Mouse (Mus musculus): ENCODE measurements around the gene Rnf11. TPM values are rescaled to one million over a fixed set of nuclear protein-coding genes. Genes with fewer than 3 reads are reported as not detected.

The Rnf11 gene
- polyA plus RNA-seq, 1 experiment, result 27.2 TPM

DNA sequence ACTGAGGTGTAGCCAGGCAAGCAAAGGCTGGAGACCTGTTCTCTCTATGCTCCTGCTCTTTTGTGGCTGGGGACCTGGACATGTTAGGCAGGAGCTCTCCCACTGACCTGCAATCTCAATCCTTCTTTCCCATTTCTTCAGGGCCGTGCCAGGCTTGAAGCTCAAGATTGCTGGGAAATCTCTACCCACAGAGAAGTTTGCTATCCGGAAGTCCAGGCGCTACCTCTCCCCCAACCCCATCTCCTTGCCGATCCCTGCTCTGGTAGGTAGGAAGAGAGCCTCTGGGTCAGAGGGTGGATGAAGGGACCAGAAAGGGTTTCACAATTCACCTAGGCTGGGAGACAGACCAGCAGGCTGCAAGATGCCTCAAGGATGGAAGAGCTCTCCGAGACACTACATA, 44.1 kb downstream of the Rnf11 start:
- peak overlapping the region; percentile 3; the same call in 1 of the 2 replicates for H3K27ac ChIP-seq (ENCODE audit: insufficient read depth, low read length)
- H3K27me3 ChIP-seq (ENCODE audit: control insufficient read depth, insufficient read depth, low read length), result no peaks in the 10 kb centered on the region
- H3K36me3 ChIP-seq (ENCODE audit: control insufficient read depth, insufficient read depth, low read length), result no peaks in the 10 kb centered on the region
- WGBS, result 95% methylated on average over 5 of the region's 5 CpGs
- H3K4me1 ChIP-seq (ENCODE audit: control insufficient read depth, insufficient read depth, insufficient read length), result no peaks in the 10 kb centered on the region
- DNase-seq (ENCODE audit: low read depth in 1 of 2, low spot score in 2 of 2), result no peak
- no peak overlapping the region for H3K4me3 ChIP-seq (ENCODE audit: extremely low read depth, insufficient read depth, insufficient read length)
- no peak for TF ChIP-seq POLR2A (IDR thresholded peaks at IDR 0.05; ENCODE audit: low read depth, low read length)
- TF ChIP-seq CTCF (IDR thresholded peaks at IDR 0.05; ENCODE audit: extremely low read depth, insufficient read depth, insufficient read length, insufficient replicate concordance), result no peak

DNA sequence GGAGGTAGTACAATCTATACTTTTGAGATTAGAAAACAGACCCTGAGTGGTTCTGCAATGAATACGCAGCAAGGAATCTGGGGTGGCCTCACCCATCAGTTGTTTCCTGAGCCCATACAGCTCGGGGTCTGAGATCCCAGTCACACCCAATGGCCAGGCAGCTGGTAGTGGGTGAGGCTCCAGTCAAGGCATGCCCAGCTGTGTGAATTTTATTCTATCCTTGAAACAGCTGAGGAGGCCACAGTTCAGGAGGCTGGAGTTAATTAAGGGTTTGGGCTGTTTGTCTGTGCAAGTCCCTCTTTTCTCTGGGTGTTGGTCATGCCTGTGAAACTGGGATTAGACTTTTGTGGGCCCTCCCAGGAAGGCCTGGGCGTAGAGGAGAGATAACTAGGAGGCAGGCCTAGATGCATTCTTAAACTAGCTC, 44.7 kb downstream of the Rnf11 start:
- TF ChIP-seq POLR2A (IDR thresholded peaks at IDR 0.05; ENCODE audit: low read depth, low read length), result no peak
- no peak for TF ChIP-seq CTCF (IDR thresholded peaks at IDR 0.05; ENCODE audit: extremely low read depth, insufficient read depth, insufficient read length, insufficient replicate concordance)
- no peak for DNase-seq (ENCODE audit: low read depth in 1 of 2, low spot score in 2 of 2)
- Histone ChIP-seq H3K4me3 (ENCODE audit: extremely low read depth, insufficient read depth, insufficient read length) (no peak overlapping the region), H3K27me3 (ENCODE audit: control insufficient read depth, insufficient read depth, low read length) (no peaks in the 10 kb centered on the region), H3K27ac (ENCODE audit: insufficient read depth, low read length) (peak overlapping the region; percentile 20; the same call in 1 of the 2 replicates), H3K4me1 (ENCODE audit: control insufficient read depth, insufficient read depth, insufficient read length) (no peaks in the 10 kb centered on the region), H3K36me3 (ENCODE audit: control insufficient read depth, insufficient read depth, low read length) (no peaks in the 10 kb centered on the region)
- 75% methylated on average over 3 of the region's 3 CpGs for WGBS

DNA sequence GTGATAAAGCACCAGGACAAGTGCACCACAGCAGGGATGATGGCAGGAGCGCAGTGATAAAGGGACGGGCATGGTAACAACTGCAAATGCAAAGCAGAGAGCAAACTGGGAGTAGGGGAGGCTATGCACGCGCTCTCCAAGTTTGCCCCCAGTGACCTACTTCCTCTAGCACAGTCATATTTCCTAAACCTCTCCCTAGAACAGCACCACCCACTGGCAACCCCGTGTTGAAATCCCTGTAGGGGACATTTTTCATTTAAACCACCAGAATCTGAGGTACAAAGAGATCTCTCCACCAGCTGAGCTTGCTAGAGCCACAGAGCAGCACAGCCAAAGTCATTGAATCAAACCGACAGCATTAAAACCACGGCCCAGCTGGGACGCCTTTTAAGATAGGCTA, 45.4 kb downstream of the Rnf11 start:
- TF ChIP-seq POLR2A (IDR thresholded peaks at IDR 0.05; ENCODE audit: low read depth, low read length), result no peak
- no peak for TF ChIP-seq CTCF (IDR thresholded peaks at IDR 0.05; ENCODE audit: extremely low read depth, insufficient read depth, insufficient read length, insufficient replicate concordance)
- Histone ChIP-seq H3K4me1 (ENCODE audit: control insufficient read depth, insufficient read depth, insufficient read length) (no peaks in the 10 kb centered on the region), H3K4me3 (ENCODE audit: extremely low read depth, insufficient read depth, insufficient read length) (no peak overlapping the region), H3K36me3 (ENCODE audit: control insufficient read depth, insufficient read depth, low read length) (no peaks in the 10 kb centered on the region), H3K27me3 (ENCODE audit: control insufficient read depth, insufficient read depth, low read length) (no peaks in the 10 kb centered on the region), H3K27ac (ENCODE audit: insufficient read depth, low read length) (no peak overlapping the region)
- DNase-seq (ENCODE audit: low read depth in 1 of 2, low spot score in 2 of 2), result no peak
- whole genome bisulfite sequencing, result 60% methylated on average over 8 of the region's 8 CpGs

DNA sequence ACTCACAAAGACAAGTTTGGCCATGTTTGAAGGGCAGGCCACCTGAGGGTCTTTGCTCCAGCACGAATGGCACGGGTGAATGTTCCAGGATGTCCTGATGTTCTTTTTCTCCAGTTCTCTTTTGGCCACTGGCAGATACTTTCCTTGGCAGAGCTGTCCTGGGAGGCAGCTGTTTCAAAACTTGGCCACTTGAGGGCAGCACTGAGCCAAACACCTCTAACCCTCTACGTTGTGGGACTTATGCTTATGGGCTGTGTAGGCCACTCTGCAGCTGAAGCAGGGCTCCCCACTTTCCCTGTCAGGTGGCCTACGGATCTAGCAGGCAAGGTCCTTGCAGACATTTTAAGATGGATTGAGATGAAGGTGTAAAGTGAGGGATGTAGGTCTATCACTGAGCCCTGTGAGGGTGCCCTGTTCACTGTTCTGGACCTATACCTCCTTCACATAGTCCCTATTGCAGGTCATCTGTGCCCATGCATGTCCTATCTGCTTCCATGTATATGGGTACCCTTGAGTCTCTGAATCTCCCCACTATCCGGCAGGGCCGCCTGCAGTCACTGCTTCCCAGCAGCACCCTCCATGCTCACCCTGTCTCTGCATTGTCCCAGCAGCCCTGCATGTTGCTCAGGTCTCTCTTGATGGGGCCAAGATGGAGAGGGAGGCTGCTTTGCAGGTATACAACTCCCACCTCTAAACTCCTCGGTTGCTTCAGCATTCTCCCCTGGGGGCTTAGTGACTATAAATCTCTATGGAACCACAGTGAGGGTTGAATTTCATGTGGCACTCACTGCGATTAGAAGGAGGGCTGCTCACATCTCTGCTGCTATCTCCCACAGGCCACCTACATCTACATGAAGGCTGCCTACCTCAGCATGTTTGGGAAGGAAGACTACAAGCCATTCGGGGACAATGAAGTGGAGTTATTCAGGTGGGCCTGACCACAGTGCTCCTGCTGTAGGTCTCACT, 46.3 kb downstream of the Rnf11 start:
- Histone ChIP-seq H3K27me3 (ENCODE audit: control insufficient read depth, insufficient read depth, low read length) (no peaks in the 10 kb centered on the region), H3K4me1 (ENCODE audit: control insufficient read depth, insufficient read depth, insufficient read length) (no peaks in the 10 kb centered on the region), H3K27ac (ENCODE audit: insufficient read depth, low read length) (no peak overlapping the region), H3K36me3 (ENCODE audit: control insufficient read depth, insufficient read depth, low read length) (no peaks in the 10 kb centered on the region), H3K4me3 (ENCODE audit: extremely low read depth, insufficient read depth, insufficient read length) (no peak overlapping the region)
- 58% methylated on average over 9 of the region's 9 CpGs for WGBS
- DNase-seq (ENCODE audit: low read depth in 1 of 2, low spot score in 2 of 2), result peak; percentile 28 to 55
- TF ChIP-seq CTCF (IDR thresholded peaks at IDR 0.05; ENCODE audit: extremely low read depth, insufficient read depth, insufficient read length, insufficient replicate concordance) (peak; percentile 75; the same call in 1 of the 2 replicates), POLR2A (IDR thresholded peaks at IDR 0.05; ENCODE audit: low read depth, low read length) (no peak)

DNA sequence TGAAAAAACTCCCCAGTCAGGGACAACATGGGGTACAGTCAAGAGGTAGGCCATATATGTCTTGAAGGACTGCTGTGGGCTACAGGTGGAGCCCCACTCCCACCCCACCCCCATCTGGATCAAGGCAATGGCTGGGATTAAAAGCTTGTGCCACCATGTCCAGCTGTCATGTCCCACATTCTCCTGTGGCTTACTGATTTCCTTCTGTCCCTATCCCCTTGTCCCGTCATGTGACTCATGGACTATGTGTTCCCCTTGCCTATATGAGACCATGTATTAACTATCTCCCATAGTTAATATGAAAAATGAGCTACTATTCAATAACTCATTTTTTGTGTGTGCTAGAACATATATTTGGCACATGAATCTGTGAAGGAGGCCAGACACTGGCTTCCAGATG, 50.3 kb downstream of the Rnf11 start:
- H3K27ac ChIP-seq (ENCODE audit: insufficient read depth, low read length), result no peak overlapping the region
- TF ChIP-seq POLR2A (IDR thresholded peaks at IDR 0.05; ENCODE audit: low read depth, low read length) (no peak), CTCF (IDR thresholded peaks at IDR 0.05; ENCODE audit: extremely low read depth, insufficient read depth, insufficient read length, insufficient replicate concordance) (no peak)
- H3K27me3 ChIP-seq (ENCODE audit: control insufficient read depth, insufficient read depth, low read length), result no peaks in the 10 kb centered on the region
- no peak for DNase-seq (ENCODE audit: low read depth in 1 of 2, low spot score in 2 of 2)
- WGBS, result 88% methylated on average over 1 of the region's 1 CpGs
- H3K4me1 ChIP-seq (ENCODE audit: control insufficient read depth, insufficient read depth, insufficient read length), result no peaks in the 10 kb centered on the region
- no peaks in the 10 kb centered on the region for H3K36me3 ChIP-seq (ENCODE audit: control insufficient read depth, insufficient read depth, low read length)
- H3K4me3 ChIP-seq (ENCODE audit: extremely low read depth, insufficient read depth, insufficient read length), result no peak overlapping the region

DNA sequence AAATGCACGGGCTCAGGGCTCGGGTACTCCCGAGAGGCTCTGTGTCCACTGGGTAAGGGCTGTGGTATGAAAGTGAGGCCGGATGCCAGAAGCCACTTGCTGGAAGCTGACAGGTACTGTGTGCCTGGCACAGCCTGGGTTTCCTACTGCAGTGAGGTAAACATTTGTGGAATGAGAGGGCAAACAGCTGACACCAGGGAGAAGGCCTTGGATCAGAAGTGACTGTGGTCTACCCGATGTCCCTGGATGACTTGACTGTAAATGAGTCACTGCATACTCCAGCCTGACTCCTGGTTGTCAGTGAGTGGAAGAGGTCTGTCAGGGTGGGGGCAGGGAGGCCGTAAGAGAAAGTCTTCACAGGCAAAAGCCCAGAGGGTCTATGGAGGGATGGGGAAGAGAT, 50.9 kb downstream of the Rnf11 start:
- 86% methylated on average over 6 of the region's 6 CpGs for WGBS
- no peak for DNase-seq (ENCODE audit: low read depth in 1 of 2, low spot score in 2 of 2)

More for the DNA sequence above, 50.9 kb downstream of the Rnf11 start:
- Histone ChIP-seq H3K4me3 (ENCODE audit: extremely low read depth, insufficient read depth, insufficient read length) (no peak overlapping the region), H3K27me3 (ENCODE audit: control insufficient read depth, insufficient read depth, low read length) (no peaks in the 10 kb centered on the region), H3K27ac (ENCODE audit: insufficient read depth, low read length) (no peak overlapping the region), H3K4me1 (ENCODE audit: control insufficient read depth, insufficient read depth, insufficient read length) (no peaks in the 10 kb centered on the region), H3K36me3 (ENCODE audit: control insufficient read depth, insufficient read depth, low read length) (no peaks in the 10 kb centered on the region)
- no peak for TF ChIP-seq POLR2A (IDR thresholded peaks at IDR 0.05; ENCODE audit: low read depth, low read length)
- TF ChIP-seq CTCF (IDR thresholded peaks at IDR 0.05; ENCODE audit: extremely low read depth, insufficient read depth, insufficient read length, insufficient replicate concordance), result no peak

Measured in spleen, adult 2 months (tissue).